Mouse (Mus musculus) ES-Bruce4 (cell line): ENCODE results near the gene BC049352. TPM values are rescaled to one million over a fixed set of nuclear protein-coding genes. Genes with fewer than 3 reads are reported as not detected.
A peak's percentile ranks its signal among the peaks of the same experiment; 100 is the strongest.

Source experiments
- H3K27ac ChIP-seq: 2 replicates; pipeline ENCODE4 v1.5.1; 2012; ENCODE audit warnings: low read length, inconsistent platforms; ENCODE audit not compliant: insufficient read depth
- H3K27me3 ChIP-seq: 2 replicates; pipeline ENCODE4 v1.6.1; 2012; ENCODE audit warnings: mild to moderate bottlenecking, low read length, inconsistent platforms; ENCODE audit not compliant: control insufficient read depth, poor library complexity, insufficient read depth, severe bottlenecking
- H3K36me3 ChIP-seq: 2 replicates; pipeline ENCODE4 v1.6.1; 2012; ENCODE audit warnings: inconsistent platforms, mild to moderate bottlenecking, low read length, moderate library complexity; ENCODE audit not compliant: control insufficient read depth, poor library complexity, insufficient read depth, severe bottlenecking
- H3K4me1 ChIP-seq: one replicate; pipeline ENCODE4 v1.8.1; 2011; ENCODE audit warnings: low read length; ENCODE audit not compliant: control insufficient read depth, insufficient read depth
- H3K4me3 ChIP-seq: 2 replicates; pipeline ENCODE4 v1.5.1; 2011; ENCODE audit warnings: low read depth, mild to moderate bottlenecking, low read length
- H3K9ac ChIP-seq: 2 replicates; pipeline ENCODE4 v1.6.1; 2012; ENCODE audit warnings: low read depth, mild to moderate bottlenecking, inconsistent platforms; ENCODE audit not compliant: poor library complexity, severe bottlenecking
- H3K9me3 ChIP-seq: replicated peaks from 2 replicates; pipeline ENCODE4 v1.6.1; 2012; ENCODE audit warnings: mild to moderate bottlenecking, low read length, inconsistent platforms; ENCODE audit not compliant: control insufficient read depth, poor library complexity, insufficient read depth, severe bottlenecking
- CTCF ChIP-seq: IDR thresholded peaks from one replicate; pipeline ENCODE4 v1.8.1; 2011; ENCODE audit warnings: low read depth, low read length
- EP300 ChIP-seq: IDR thresholded peaks from 2 replicates; pipeline ENCODE4 v1.6.1; 2011; ENCODE audit warnings: low read depth, low read length; ENCODE audit not compliant: insufficient read depth
- POLR2A ChIP-seq: IDR thresholded peaks from one replicate; pipeline ENCODE4 v1.8.1; 2011; ENCODE audit warnings: low read length; ENCODE audit not compliant: insufficient read depth
- polyA plus RNA-seq: library from polyadenylated mRNA; stranded (reverse); fragments of >200 nt; gene quantifications from 2 replicates; pipeline ENCODE4 v1.2.4, GENCODE M21; 2011; ENCODE audit warnings: low read depth; ENCODE audit not compliant: missing spikeins, insufficient read depth, insufficient read length

BC049352 gene
- polyA plus RNA-seq, 1 experiment: not detected

DNA sequence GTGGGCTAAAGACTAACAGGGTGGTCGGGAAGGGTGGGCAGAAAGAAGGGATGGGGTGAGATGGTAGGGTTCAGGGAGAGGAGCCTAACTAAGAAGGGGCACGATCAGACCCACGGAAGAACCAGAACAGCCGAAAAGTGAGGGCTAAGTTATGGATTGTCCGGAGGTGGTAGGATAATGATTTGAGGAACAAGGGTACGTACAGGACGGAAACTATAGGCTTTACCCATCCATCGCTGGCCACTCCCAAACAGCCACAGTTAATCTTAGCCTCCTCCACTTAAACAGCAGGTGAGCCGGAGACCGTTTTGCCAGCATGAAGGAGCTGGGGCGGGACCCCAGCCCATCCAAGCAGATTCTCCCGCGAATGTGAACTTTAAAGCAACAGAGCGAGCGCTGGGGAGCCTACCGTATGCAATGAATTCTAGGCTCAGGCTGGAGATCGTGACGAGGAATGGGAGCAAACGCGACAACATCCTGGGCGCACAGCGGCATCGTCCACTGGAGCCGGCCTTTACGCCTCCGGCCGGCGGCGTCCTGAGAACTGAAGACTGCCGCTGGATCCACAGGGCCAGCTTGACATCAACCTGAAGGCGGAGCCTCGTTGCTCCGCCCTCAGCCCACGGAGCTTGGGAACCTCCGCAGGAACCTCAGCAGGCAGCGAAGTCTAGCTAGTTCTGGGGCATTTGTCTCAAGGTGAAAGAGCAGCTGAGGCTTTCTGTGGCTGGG is 87.0 kb downstream of the BC049352 start, which contains the start of gene Il10ra:
Gene Il10ra, minus strand, starts transcription at position 553 of the 729 bp plus-strand sequence.
- Histone ChIP-seq H3K4me3 (peak within 1 kb of the TSS; percentile 60), H3K9me3 (no peaks in the 10 kb centered on the region), H3K27ac (no peak within 1 kb of the TSS), H3K4me1 (no peaks in the 10 kb centered on the region), H3K9ac (no peak within 1 kb of the TSS), H3K36me3 (no peaks in the 10 kb centered on the region), H3K27me3 (no peaks in the 10 kb centered on the region; the same call in 1 of the 2 replicates)
- TF ChIP-seq POLR2A (no peak), CTCF (no peak), EP300 (no peak)

DNA sequence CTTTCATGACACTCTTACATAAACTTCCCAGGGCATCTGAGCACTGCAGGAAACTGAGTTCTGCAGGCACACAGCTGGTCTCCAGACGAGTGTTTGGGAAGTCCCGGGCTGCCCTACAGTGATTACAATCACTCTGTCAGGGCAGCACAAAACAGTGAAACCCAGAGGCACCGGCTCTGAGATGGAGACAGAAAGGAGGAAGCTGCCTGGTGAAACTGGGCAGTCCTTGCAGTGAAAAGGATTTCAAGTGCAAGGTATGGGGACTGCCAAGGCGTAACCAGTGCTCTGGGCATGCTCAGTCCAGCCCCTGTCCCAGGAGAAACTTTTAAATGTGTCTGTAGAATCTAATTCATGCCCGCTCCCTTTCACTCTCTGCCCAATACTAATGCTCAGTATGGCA is 90.4 kb downstream of the BC049352 start:
- no peak overlapping the region for H3K9ac ChIP-seq
- H3K36me3 ChIP-seq: no peaks in the 10 kb centered on the region
- H3K27ac ChIP-seq: no peak overlapping the region
- no peak overlapping the region for H3K4me3 ChIP-seq
- H3K9me3 ChIP-seq: no peaks in the 10 kb centered on the region
- H3K27me3 ChIP-seq: no peaks in the 10 kb centered on the region
- TF ChIP-seq EP300: no peak
- TF ChIP-seq CTCF: no peak
- no peak for TF ChIP-seq POLR2A
- no peaks in the 10 kb centered on the region for H3K4me1 ChIP-seq

DNA sequence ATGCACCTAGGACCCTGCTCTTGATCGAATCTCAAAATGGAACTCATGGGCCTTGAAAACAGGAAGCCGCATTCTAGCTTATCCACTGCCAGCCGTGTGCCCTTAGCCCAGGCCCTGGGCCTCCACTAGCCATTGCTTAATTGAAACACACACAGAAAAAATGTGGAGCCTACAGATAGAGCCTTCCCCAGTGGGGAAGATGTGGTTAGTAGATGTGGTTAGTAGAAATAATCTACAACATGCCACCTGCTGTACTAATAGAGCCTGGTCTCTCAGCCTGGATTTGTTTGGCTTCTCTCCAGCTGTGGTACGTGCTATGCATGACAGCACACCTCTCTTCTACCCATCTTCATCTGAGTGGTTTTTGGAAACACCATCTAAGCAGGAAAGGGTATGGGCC is 92.4 kb downstream of the BC049352 start:
- Histone ChIP-seq H3K4me1 (no peaks in the 10 kb centered on the region), H3K27ac (no peak overlapping the region), H3K4me3 (no peak overlapping the region), H3K9me3 (no peaks in the 10 kb centered on the region), H3K36me3 (no peaks in the 10 kb centered on the region), H3K9ac (no peak overlapping the region), H3K27me3 (no peaks in the 10 kb centered on the region)
- no peak for TF ChIP-seq CTCF
- no peak for TF ChIP-seq POLR2A
- no peak for TF ChIP-seq EP300

DNA sequence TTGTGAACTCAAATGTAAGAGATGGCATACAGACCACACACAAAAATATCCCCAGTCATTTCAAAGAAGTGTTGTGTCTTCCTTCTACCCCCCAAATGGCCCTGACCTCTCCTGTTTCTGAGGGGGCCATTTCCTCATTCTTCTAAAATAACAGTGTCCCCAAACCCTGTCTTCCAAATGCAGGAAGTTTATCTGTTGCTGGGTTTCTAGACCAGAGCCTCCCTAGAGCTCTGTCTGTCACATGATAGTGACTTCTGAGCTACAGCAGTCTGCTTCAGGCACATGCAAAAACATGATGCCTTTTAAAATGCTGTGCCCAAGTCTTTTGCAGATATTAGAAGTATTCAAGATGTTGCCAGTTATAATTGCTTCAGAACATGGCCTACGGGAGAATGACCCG is 92.8 kb downstream of the BC049352 start:
- Histone ChIP-seq H3K9ac (no peak overlapping the region), H3K27me3 (no peaks in the 10 kb centered on the region), H3K36me3 (no peaks in the 10 kb centered on the region), H3K27ac (no peak overlapping the region), H3K4me1 (no peaks in the 10 kb centered on the region), H3K9me3 (no peaks in the 10 kb centered on the region), H3K4me3 (no peak overlapping the region)
- TF ChIP-seq POLR2A (no peak), CTCF (no peak), EP300 (no peak)

DNA sequence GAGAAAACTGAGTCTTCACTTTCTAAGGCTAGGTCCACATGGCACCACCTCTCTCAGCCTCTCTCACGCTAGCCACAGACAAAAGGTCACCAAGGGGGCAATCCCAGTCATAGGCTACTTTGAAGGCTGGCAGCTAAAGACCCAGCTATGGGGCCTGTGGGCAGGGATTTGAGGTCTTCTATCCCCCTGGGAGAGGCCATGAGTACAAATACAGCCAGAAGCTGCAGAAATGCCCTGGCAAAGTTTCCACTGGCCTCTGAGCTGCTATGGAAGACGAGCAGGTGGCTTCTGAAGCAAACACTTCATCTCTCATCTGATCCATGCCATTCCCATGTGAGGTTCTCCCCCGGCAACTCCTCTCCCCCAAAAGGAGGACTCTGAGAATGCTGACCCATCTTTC is 98.3 kb downstream of the BC049352 start:
- Histone ChIP-seq H3K9ac (no peak overlapping the region), H3K9me3 (no peaks in the 10 kb centered on the region), H3K4me3 (no peak overlapping the region), H3K27ac (no peak overlapping the region), H3K36me3 (no peaks in the 10 kb centered on the region), H3K4me1 (no peaks in the 10 kb centered on the region), H3K27me3 (no peaks in the 10 kb centered on the region)
- TF ChIP-seq CTCF: no peak
- TF ChIP-seq POLR2A: no peak
- no peak for TF ChIP-seq EP300

DNA sequence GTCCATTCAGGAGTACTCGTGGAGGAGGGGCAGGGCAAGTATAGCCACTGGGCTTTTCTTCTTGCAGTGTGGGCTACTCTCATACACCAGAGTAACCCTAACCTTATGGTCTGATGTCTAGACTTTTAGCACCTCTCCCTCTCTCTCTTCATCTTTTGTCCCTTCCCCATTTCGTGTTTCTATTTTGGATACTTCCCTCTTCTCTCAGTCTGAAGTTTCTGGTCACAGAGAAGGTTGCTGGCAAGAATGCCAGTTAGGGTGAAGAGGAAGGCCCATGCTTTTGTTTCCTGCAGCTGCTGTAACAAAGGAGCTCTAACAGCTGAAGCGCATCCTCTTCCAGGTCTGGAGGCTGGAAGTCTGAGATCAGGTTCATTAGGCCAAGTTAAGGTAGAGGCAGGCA is 99.1 kb downstream of the BC049352 start:
- Histone ChIP-seq H3K4me1 (no peaks in the 10 kb centered on the region), H3K9me3 (no peaks in the 10 kb centered on the region), H3K27me3 (no peaks in the 10 kb centered on the region), H3K27ac (no peak overlapping the region), H3K4me3 (no peak overlapping the region), H3K9ac (no peak overlapping the region), H3K36me3 (no peaks in the 10 kb centered on the region)
- TF ChIP-seq CTCF: no peak
- TF ChIP-seq POLR2A: no peak
- TF ChIP-seq EP300: no peak
